Mouse (Mus musculus) hindbrain, embryonic 10.5 days (tissue): ENCODE measurements at regions not wholly inside any gene's neighbourhood (a gene's known extent, or its start where the extent isn't known, plus 50 kb on each side); places are given as distances from the start of the nearest gene placed in this dataset.
"Not testable (repeated sequence)": the region's sequence is repeated elsewhere in the genome, so short reads cannot be mapped to it uniquely, and the experiment has no call there.

Experiments
- DNase-seq: peaks from one replicate; pipeline ENCODE4 v3.0.0-alpha.2; 2017; ENCODE audit warnings: low spot score
- H3K27ac ChIP-seq: fragments of 300-500 bp; sonication (generic); 2 replicates; pipeline ENCODE4 v1.5.1; 2016; ENCODE audit warnings: mild to moderate bottlenecking, moderate library complexity
- H3K27me3 ChIP-seq: fragments of 300-500 bp; sonication (generic); 2 replicates; pipeline ENCODE4 v1.6.1; 2016; ENCODE audit warnings: mild to moderate bottlenecking; ENCODE audit not compliant: poor library complexity, insufficient read depth, severe bottlenecking
- H3K36me3 ChIP-seq: fragments of 300-500 bp; sonication (generic); 2 replicates; pipeline ENCODE4 v1.6.1; 2016; ENCODE audit warnings: mild to moderate bottlenecking, moderate library complexity
- H3K4me1 ChIP-seq: fragments of 300-500 bp; sonication (generic); replicated peaks from 2 replicates; pipeline ENCODE4 v1.6.1; 2016; ENCODE audit warnings: mild to moderate bottlenecking
- H3K4me3 ChIP-seq: fragments of 300-500 bp; sonication (generic); 2 replicates; pipeline ENCODE4 v1.5.1; 2016; ENCODE audit warnings: mild to moderate bottlenecking, moderate library complexity
- H3K9me3 ChIP-seq: fragments of 300-500 bp; sonication (generic); 2 replicates; pipeline ENCODE4 v1.6.1; 2016; ENCODE audit warnings: mild to moderate bottlenecking, moderate library complexity
- WGBS: fragments of 180-500 bp; shearing (Covaris S2); methylation state at CpG from one replicate; pipeline ENCODE4 v1.1.7; 2016; 5-methylcytosine and 5-hydroxymethylcytosine counted together

GRCm38 (mm10) chr9:78846110-78846509, 230.8 kb downstream of the Cd109 start:
- H3K4me3 ChIP-seq: no peak overlapping the region
- peaks cover 9% of the 10 kb centered on the region; the same call in 1 of the 2 replicates for H3K4me1 ChIP-seq
- WGBS: 23% methylated on average over 7 of the region's 7 CpGs
- H3K27ac ChIP-seq: peak overlapping the region; percentile 20; the same call in 1 of the 2 replicates
- no peaks in the 10 kb centered on the region for H3K27me3 ChIP-seq
- DNase-seq: no peak
- H3K9me3 ChIP-seq: no peaks in the 10 kb centered on the region
- H3K36me3 ChIP-seq: no peaks in the 10 kb centered on the region

GRCm38 (mm10) chr9:78847890-78848563, 232.7 kb downstream of the Cd109 start:
- no peak for DNase-seq
- H3K27ac ChIP-seq: no peak overlapping the region
- H3K9me3 ChIP-seq: no peaks in the 10 kb centered on the region
- H3K27me3 ChIP-seq: no peaks in the 10 kb centered on the region
- WGBS: 74% methylated on average over 9 of the region's 9 CpGs
- no peaks in the 10 kb centered on the region for H3K36me3 ChIP-seq
- no peak overlapping the region for H3K4me3 ChIP-seq
- peaks cover 9% of the 10 kb centered on the region; the same call in 1 of the 2 replicates for H3K4me1 ChIP-seq

GRCm38 (mm10) chr9:78848564-78848893, 233.2 kb downstream of the Cd109 start:
- WGBS: 71% methylated on average over 1 of the region's 1 CpGs
- H3K27ac ChIP-seq, H3K27me3 ChIP-seq, H3K4me3 ChIP-seq, H3K4me1 ChIP-seq, H3K9me3 ChIP-seq, DNase-seq, H3K36me3 ChIP-seq: not testable (repeated sequence)

GRCm38 (mm10) chr9:78856981-78857380, 241.6 kb downstream of the Cd109 start:
- Histone ChIP-seq H3K36me3 (no peaks in the 10 kb centered on the region), H3K27ac (no peak overlapping the region), H3K9me3 (no peaks in the 10 kb centered on the region), H3K4me3 (no peak overlapping the region), H3K4me1 (no peaks in the 10 kb centered on the region), H3K27me3 (no peaks in the 10 kb centered on the region)
- no peak for DNase-seq
- 97% methylated on average over 1 of the region's 1 CpGs for WGBS

GRCm38 (mm10) chr9:78859956-78860355, 244.6 kb downstream of the Cd109 start:
- no peak for DNase-seq
- WGBS: 79% methylated on average over 2 of the region's 2 CpGs
- Histone ChIP-seq H3K27ac (no peak overlapping the region), H3K9me3 (no peaks in the 10 kb centered on the region), H3K27me3 (no peaks in the 10 kb centered on the region), H3K4me3 (no peak overlapping the region), H3K36me3 (no peaks in the 10 kb centered on the region), H3K4me1 (no peaks in the 10 kb centered on the region)

- Histone ChIP-seq H3K27me3 (no peaks in the 10 kb centered on the region), H3K9me3 (no peaks in the 10 kb centered on the region), H3K4me1 (no peaks in the 10 kb centered on the region), H3K36me3 (no peaks in the 10 kb centered on the region), H3K4me3 (no peak overlapping the region), H3K27ac (no peak overlapping the region)
- no peak for DNase-seq
- 85% methylated on average over 2 of the region's 2 CpGs for WGBS
Observed at GRCm38 (mm10) chr9:78872561-78872960, 257.2 kb downstream of the Cd109 start.

- H3K27ac ChIP-seq: peak overlapping the region; percentile 82
- 52% methylated on average over 6 of the region's 6 CpGs for WGBS
- no peak overlapping the region for H3K4me3 ChIP-seq
- H3K27me3 ChIP-seq: no peaks in the 10 kb centered on the region
- peaks cover 20% of the 10 kb centered on the region for H3K4me1 ChIP-seq
- no peaks in the 10 kb centered on the region for H3K36me3 ChIP-seq
- no peaks in the 10 kb centered on the region for H3K9me3 ChIP-seq
- peak; percentile 49 for DNase-seq
Observed at GRCm38 (mm10) chr9:78879955-78880642, 264.8 kb downstream of the Cd109 start.

- H3K4me1 ChIP-seq: peaks cover 20% of the 10 kb centered on the region
- H3K27ac ChIP-seq: peak overlapping the region; percentile 82
- H3K9me3 ChIP-seq: no peaks in the 10 kb centered on the region
- no peak overlapping the region for H3K4me3 ChIP-seq
- 40% methylated on average over 4 of the region's 4 CpGs for WGBS
- no peaks in the 10 kb centered on the region for H3K27me3 ChIP-seq
- no peaks in the 10 kb centered on the region for H3K36me3 ChIP-seq
- no peak for DNase-seq
Observed at GRCm38 (mm10) chr9:78880643-78881306, 265.4 kb downstream of the Cd109 start.

GRCm38 (mm10) chr9:78881307-78881790, 266.0 kb downstream of the Cd109 start:
- Histone ChIP-seq H3K4me3 (no peak overlapping the region), H3K9me3 (no peaks in the 10 kb centered on the region), H3K4me1 (peaks cover 20% of the 10 kb centered on the region), H3K27me3 (no peaks in the 10 kb centered on the region), H3K27ac (peak overlapping the region; percentile 25; the same call in 1 of the 2 replicates), H3K36me3 (no peaks in the 10 kb centered on the region)
- 71% methylated on average over 5 of the region's 5 CpGs for WGBS
- DNase-seq: no peak

GRCm38 (mm10) chr9:78903211-78903610, 287.9 kb downstream of the Cd109 start:
- Histone ChIP-seq H3K27ac (no peak overlapping the region), H3K4me1 (no peaks in the 10 kb centered on the region), H3K4me3 (no peak overlapping the region), H3K27me3 (no peaks in the 10 kb centered on the region), H3K9me3 (no peaks in the 10 kb centered on the region), H3K36me3 (no peaks in the 10 kb centered on the region)
- DNase-seq: no peak
- WGBS: 83% methylated on average over 9 of the region's 9 CpGs

GRCm38 (mm10) chr9:78917336-78917735, 302.0 kb downstream of the Cd109 start:
- Histone ChIP-seq H3K4me1 (no peaks in the 10 kb centered on the region), H3K9me3 (no peaks in the 10 kb centered on the region), H3K4me3 (no peak overlapping the region), H3K27ac (no peak overlapping the region), H3K36me3 (no peaks in the 10 kb centered on the region), H3K27me3 (no peaks in the 10 kb centered on the region)
- 84% methylated on average over 1 of the region's 1 CpGs for WGBS
- DNase-seq: no peak

GRCm38 (mm10) chr9:78925977-78926593, 310.7 kb downstream of the Cd109 start:
- H3K9me3 ChIP-seq: no peaks in the 10 kb centered on the region
- no peak overlapping the region for H3K27ac ChIP-seq
- 78% methylated on average over 7 of the region's 7 CpGs for WGBS
- H3K4me1 ChIP-seq: peaks cover 8% of the 10 kb centered on the region; the same call in 1 of the 2 replicates
- H3K27me3 ChIP-seq: no peaks in the 10 kb centered on the region
- no peak for DNase-seq
- H3K36me3 ChIP-seq: no peaks in the 10 kb centered on the region
- H3K4me3 ChIP-seq: no peak overlapping the region

GRCm38 (mm10) chr9:78941648-78942047, 326.3 kb downstream of the Cd109 start:
- DNase-seq: no peak
- H3K4me1 ChIP-seq: no peaks in the 10 kb centered on the region
- no peaks in the 10 kb centered on the region for H3K36me3 ChIP-seq
- no peaks in the 10 kb centered on the region for H3K27me3 ChIP-seq
- no peak overlapping the region for H3K27ac ChIP-seq
- no peaks in the 10 kb centered on the region for H3K9me3 ChIP-seq
- H3K4me3 ChIP-seq: no peak overlapping the region
